Mouse (Mus musculus) layer of hippocampus, postnatal 14 days (tissue): ENCODE measurements around the gene Stfa2l1. TPM values are rescaled to one million over a fixed set of nuclear protein-coding genes. Genes with fewer than 3 reads are reported as not detected.
"Not testable (repeated sequence)": the region's sequence is repeated elsewhere in the genome, so short reads cannot be mapped to it uniquely, and the experiment has no call there.

Source experiments
- DNase-seq, 2 experiments: peaks; one replicate each; pipeline ENCODE4 v3.0.0; 2021 to 2022; ENCODE audit warnings: low spot score in 2 of 2, mixed read lengths in 1 of 2
- long read RNA-seq, 2 experiments: library from polyadenylated mRNA; stranded (forward); transcript quantifications; one replicate each; pipeline ENCODE4 v2.0.0; 2021
- total RNA-seq, 2 experiments: library from RNA; stranded (reverse); gene quantifications; 2 replicates each; pipeline ENCODE4 v1.2.3; 2021

Stfa2l1 gene
- total RNA-seq, result not detected
- long read RNA-seq, experiment 1, result 0 reads
- long read RNA-seq, experiment 2, result 0 reads

GRCm38 (mm10) chr16:36156402-36156975 is at the start of gene Stfa2l1:
TSS of gene Stfa2l1 (plus strand) at chr16:36156811.
- no peak for DNase-seq

GRCm38 (mm10) chr16:36111486-36111885 is 45.1 kb upstream of the Stfa2l1 start:
- DNase-seq, result not testable (repeated sequence)

GRCm38 (mm10) chr16:36115751-36116150 is 40.9 kb upstream of the Stfa2l1 start:
- not testable (repeated sequence) for DNase-seq

GRCm38 (mm10) chr16:36128092-36128491 is 28.5 kb upstream of the Stfa2l1 start:
- DNase-seq, result no peak

GRCm38 (mm10) chr16:36131141-36131540 is 25.5 kb upstream of the Stfa2l1 start, which contains the start of gene Csta1:
TSS of gene Csta1 (minus strand) at chr16:36131241.
- DNase-seq, result no peak

GRCm38 (mm10) chr16:36138201-36138600 is 18.4 kb upstream of the Stfa2l1 start:
- no peak for DNase-seq

GRCm38 (mm10) chr16:36167841-36168240 is 11.2 kb downstream of the Stfa2l1 start:
- not testable (repeated sequence) for DNase-seq

- DNase-seq, result no peak
These were observed 19.5 kb downstream of the Stfa2l1 start for GRCm38 (mm10) chr16:36176108-36176507.

- no peak for DNase-seq
These were observed 23.3 kb downstream of the Stfa2l1 start for GRCm38 (mm10) chr16:36179910-36180309.

GRCm38 (mm10) chr16:36183912-36184311 is 27.3 kb downstream of the Stfa2l1 start, which contains the start of gene Gm5483:
TSS of gene Gm5483 (plus strand) at chr16:36184212.
- not testable (repeated sequence) for DNase-seq

- no peak for DNase-seq
These were observed 42.6 kb downstream of the Stfa2l1 start for GRCm38 (mm10) chr16:36199226-36199625.

GRCm38 (mm10) chr16:36203846-36204245 is 47.2 kb downstream of the Stfa2l1 start:
- no peak for DNase-seq

GRCm38 (mm10) chr16:36205684-36206083 is 49.1 kb downstream of the Stfa2l1 start:
- not testable (repeated sequence) for DNase-seq

- DNase-seq, result no peak
These were observed 53.4 kb downstream of the Stfa2l1 start, which contains the start of gene Gm5416 for GRCm38 (mm10) chr16:36209967-36210453. TSS of gene Gm5416 (plus strand) at chr16:36210403.

Other genes with a start within 250 kb of the Stfa2l1 start
- gene Parp9, start 218.3 kb upstream of the Stfa2l1 start, total RNA-seq, result 1 to 10 TPM; 3.0 to 3.1 TPM
- 1 to 10 TPM; 3.2 to 3.4 TPM for gene Dtx3l, start 217.7 kb upstream of the Stfa2l1 start, total RNA-seq
- gene Kpna1, start 178.1 kb upstream of the Stfa2l1 start, total RNA-seq, result 100 to 1,000 TPM; 113 to 121 TPM
- gene Wdr5b, start 115.6 kb upstream of the Stfa2l1 start, total RNA-seq, result 1 to 10 TPM; 4.8 to 5.3 TPM
- 10 to 100 TPM; 81.1 to 84.2 TPM for gene Fam162a, start 85.2 kb upstream of the Stfa2l1 start, total RNA-seq
- gene Ccdc58, start 85.1 kb upstream of the Stfa2l1 start, total RNA-seq, result 10 to 100 TPM; 17.1 to 23.9 TPM
- gene Csta1, start 25.6 kb upstream of the Stfa2l1 start, total RNA-seq, result not detected
- gene Gm5483, start 27.4 kb downstream of the Stfa2l1 start, total RNA-seq, result not detected
- gene Gm5416, start 53.6 kb downstream of the Stfa2l1 start, total RNA-seq, result not detected
- gene 2010005H15Rik, start 64.7 kb downstream of the Stfa2l1 start, total RNA-seq, result not detected
- not detected for gene Stfa1, start 120.1 kb downstream of the Stfa2l1 start, total RNA-seq
- gene BC117090, start 177.5 kb downstream of the Stfa2l1 start, total RNA-seq, result not detected
- gene BC100530, start 210.9 kb downstream of the Stfa2l1 start, total RNA-seq, result not detected